Mouse (Mus musculus) forebrain, postnatal 0 days (tissue): Measurements from ENCODE around the gene Cbfb. TPM values are rescaled to one million over a fixed set of nuclear protein-coding genes. Genes with fewer than 3 reads are reported as not detected.

Source experiments
- ATAC-seq: fragments of 200-750 bp; cut with Nextera tagmentation; 2 replicates; pipeline ENCODE4 v1.8.0; 2017; ENCODE audit warnings: mild to moderate bottlenecking, moderate library complexity
- DNase-seq: peaks from one replicate; pipeline ENCODE4 v3.0.0-alpha.2; 2015
- H3K27ac ChIP-seq: fragments of 300-500 bp; sonication (generic); 2 replicates; pipeline ENCODE4 v1.5.1; 2014; ENCODE audit warnings: low read depth, mild to moderate bottlenecking, antibody characterized with exemption, low read length, moderate library complexity, mixed read lengths
- H3K27me3 ChIP-seq: fragments of 300-500 bp; sonication (generic); 2 replicates; pipeline ENCODE4 v1.6.1; 2014; ENCODE audit warnings: mild to moderate bottlenecking, low read length, mixed read lengths; ENCODE audit not compliant: insufficient read depth
- H3K36me3 ChIP-seq: fragments of 300-500 bp; sonication (generic); 2 replicates; pipeline ENCODE4 v1.6.1; 2014; ENCODE audit warnings: mild to moderate bottlenecking, moderate library complexity; ENCODE audit not compliant: insufficient read depth
- H3K4me1 ChIP-seq: fragments of 300-500 bp; sonication (generic); 2 replicates; pipeline ENCODE4 v1.6.1; 2014; ENCODE audit warnings: antibody characterized with exemption; ENCODE audit not compliant: insufficient read depth
- H3K4me2 ChIP-seq: fragments of 300-500 bp; sonication (generic); 2 replicates; pipeline ENCODE4 v1.6.1; 2014; ENCODE audit warnings: low read depth, mild to moderate bottlenecking, moderate library complexity
- H3K4me3 ChIP-seq: fragments of 300-500 bp; sonication (generic); 2 replicates; pipeline ENCODE4 v1.5.1; 2014; ENCODE audit warnings: low read depth, low read length, mixed read lengths
- H3K9ac ChIP-seq: fragments of 300-500 bp; sonication (generic); 2 replicates; pipeline ENCODE4 v1.6.1; 2014; ENCODE audit warnings: mild to moderate bottlenecking
- H3K9me3 ChIP-seq: fragments of 300-500 bp; sonication (generic); 2 replicates; pipeline ENCODE4 v1.6.1; 2016; ENCODE audit warnings: low read length
- CTCF ChIP-seq: sonication (generic); IDR thresholded peaks from 2 replicates; pipeline ENCODE4 v1.5.1; 2016; ENCODE audit warnings: antibody characterized with exemption, control low read depth, low read depth
- WGBS: fragments of 180-500 bp; shearing (Covaris S2); extraction: QIAGEN DNeasy Blood & Tissue Kit; methylation state at CpG from one replicate; pipeline ENCODE4 v1.1.7; 2014; 5-methylcytosine and 5-hydroxymethylcytosine counted together
- polyA plus RNA-seq: library from polyadenylated mRNA; unstranded; fragments of >200 nt; fragmentation: Nextera tagmentation; extraction: Ambion mirVana; gene quantifications from 2 replicates; pipeline ENCODE4 v1.2.1, GENCODE M21; 2015
- total RNA-seq: library from RNA; depleted of rRNA; stranded (reverse); fragments of >200 nt; gene quantifications from 2 replicates; pipeline ENCODE4 v1.2.3, GENCODE M21; 2014

The Cbfb gene
- total and polyA plus RNA-seq, 2 experiments from 2014 or later: 29.9 to 65.6 TPM

DNA sequence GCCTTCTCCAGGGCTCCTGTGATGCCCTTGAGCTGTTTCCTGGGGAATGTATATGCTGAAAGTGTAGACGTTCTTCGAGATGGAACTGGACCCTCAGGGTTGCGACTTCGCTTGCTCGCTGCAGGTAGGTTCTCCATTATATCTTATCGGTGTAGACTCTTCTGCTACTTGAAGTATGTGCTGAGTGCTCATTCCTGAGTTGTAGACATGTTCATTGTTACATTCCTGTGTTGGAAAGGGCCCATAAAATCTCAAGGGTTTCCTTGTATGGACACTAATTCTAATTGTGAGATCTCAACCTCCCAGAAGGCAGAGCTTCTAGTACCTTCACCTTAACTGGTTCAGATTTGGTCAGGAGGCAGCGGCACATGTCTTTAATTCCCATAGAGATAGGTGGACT is 70.5 kb downstream of the Cbfb start:
- no peak overlapping the region for H3K9ac ChIP-seq
- no peak overlapping the region for H3K27ac ChIP-seq
- peaks cover 35% of the 10 kb centered on the region for H3K36me3 ChIP-seq
- ATAC-seq: no peak
- no peak overlapping the region for H3K4me2 ChIP-seq
- WGBS: 98% methylated on average over 7 of the region's 7 CpGs
- H3K4me3 ChIP-seq: no peak overlapping the region
- no peaks in the 10 kb centered on the region for H3K27me3 ChIP-seq
- no peaks in the 10 kb centered on the region for H3K4me1 ChIP-seq
- no peaks in the 10 kb centered on the region for H3K9me3 ChIP-seq
- TF ChIP-seq CTCF: no peak
- DNase-seq: no peak

DNA sequence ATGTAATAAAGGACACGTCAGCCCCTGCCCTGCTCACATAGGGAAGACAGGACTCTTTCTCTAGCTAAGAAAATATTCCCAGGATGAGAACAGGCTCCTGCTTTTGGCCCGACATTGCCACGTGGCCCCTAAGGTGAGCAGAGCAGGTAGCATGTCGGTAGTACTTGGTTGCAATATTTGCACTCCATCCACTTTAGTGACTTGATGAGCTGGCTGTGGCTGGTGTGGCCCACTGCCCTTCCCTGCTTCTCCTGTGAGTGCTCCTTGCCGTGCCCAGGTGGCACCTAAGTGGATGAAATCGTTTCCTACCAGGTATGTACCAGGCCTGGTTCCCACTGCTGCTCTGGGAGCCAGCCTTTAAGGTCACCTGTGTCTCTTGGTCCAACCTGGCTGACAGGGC is 81.5 kb downstream of the Cbfb start:
- Histone ChIP-seq H3K36me3 (peaks cover 59% of the 10 kb centered on the region), H3K27ac (no peak overlapping the region), H3K27me3 (no peaks in the 10 kb centered on the region; the same call in 1 of the 2 replicates), H3K9ac (no peak overlapping the region), H3K4me2 (no peak overlapping the region), H3K9me3 (no peaks in the 10 kb centered on the region), H3K4me1 (peaks cover 4% of the 10 kb centered on the region), H3K4me3 (no peak overlapping the region)
- TF ChIP-seq CTCF: no peak
- ATAC-seq (no peak), DNase-seq (no peak)
- WGBS: 95% methylated on average over 6 of the region's 6 CpGs

DNA sequence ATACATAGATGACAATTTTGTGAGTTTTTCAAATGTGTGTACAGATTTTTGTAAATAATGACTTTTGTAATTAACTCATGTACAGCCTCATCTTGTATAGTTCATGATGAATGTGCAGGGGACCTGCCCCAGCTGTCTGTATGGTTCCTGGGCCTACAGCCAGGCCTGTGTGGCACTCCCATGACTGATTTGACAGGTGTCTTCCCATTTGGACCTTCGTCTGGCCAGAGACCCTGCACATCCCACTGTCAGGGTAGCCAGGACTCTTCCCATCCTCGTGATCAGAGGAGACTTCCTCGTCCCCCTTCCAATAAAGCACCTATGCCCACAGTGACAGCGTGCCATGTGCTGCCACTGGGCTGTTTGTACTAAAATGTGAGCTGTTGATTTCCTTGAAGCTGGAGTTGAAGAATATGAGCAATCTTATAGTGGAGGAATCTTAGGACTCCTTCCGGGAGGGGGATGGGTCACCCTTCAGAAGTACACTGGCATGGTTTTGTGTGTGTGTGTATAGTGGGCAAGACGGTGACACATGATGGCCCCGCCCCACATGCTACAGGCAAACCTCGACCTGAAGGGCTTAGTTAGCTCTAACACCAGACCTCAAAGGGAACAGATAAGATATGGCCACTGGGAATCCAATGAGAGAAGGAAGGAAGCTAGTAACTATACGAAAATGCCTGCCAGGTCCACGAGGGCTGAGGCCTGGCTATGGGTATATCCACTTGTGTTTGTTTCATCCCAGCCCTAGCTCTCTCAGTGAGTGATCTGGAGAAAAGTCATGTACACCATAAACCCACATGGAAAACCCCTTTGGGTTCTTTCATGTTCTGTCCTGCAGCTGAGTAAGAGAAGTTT is 82.4 kb downstream of the Cbfb start:
- Histone ChIP-seq H3K4me2 (no peak overlapping the region), H3K36me3 (peaks cover 52% of the 10 kb centered on the region), H3K27me3 (peaks cover 7% of the 10 kb centered on the region), H3K27ac (no peak overlapping the region), H3K9me3 (no peaks in the 10 kb centered on the region), H3K4me1 (peaks cover 4% of the 10 kb centered on the region), H3K4me3 (no peak overlapping the region), H3K9ac (no peak overlapping the region)
- TF ChIP-seq CTCF: no peak
- no peak for DNase-seq
- WGBS: 91% methylated on average over 10 of the region's 10 CpGs
- no peak for ATAC-seq

DNA sequence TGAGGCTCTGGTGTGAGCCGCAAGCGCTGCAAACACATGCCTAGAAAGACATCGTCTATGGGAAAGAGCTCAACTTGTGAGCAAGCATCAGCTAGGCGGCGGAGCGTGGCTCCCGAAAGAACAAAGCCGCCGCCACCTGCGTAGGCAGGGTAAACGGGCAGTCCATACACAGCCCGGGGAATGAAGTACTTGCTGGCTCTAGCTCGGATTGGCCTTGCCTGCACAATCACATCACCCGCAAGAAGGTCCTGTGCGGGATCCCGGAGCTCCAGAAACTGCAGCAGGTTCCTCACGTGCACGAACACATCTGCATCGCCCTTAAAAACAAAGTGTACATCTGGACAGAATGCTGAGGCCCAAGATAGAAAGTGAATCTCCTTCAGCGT is 83.3 kb downstream of the Cbfb start:
- Histone ChIP-seq H3K9ac (no peak overlapping the region; the same call in 1 of the 2 replicates), H3K27me3 (peaks cover 15% of the 10 kb centered on the region), H3K4me1 (peaks cover 4% of the 10 kb centered on the region), H3K4me3 (peak overlapping the region; percentile 56), H3K4me2 (peak overlapping the region; percentile 92), H3K9me3 (no peaks in the 10 kb centered on the region), H3K36me3 (peaks cover 44% of the 10 kb centered on the region), H3K27ac (no peak overlapping the region)
- DNase-seq (peak; percentile 46), ATAC-seq (peak; percentile 28; the same call in 1 of the 2 replicates)
- WGBS: 30% methylated on average over 20 of the region's 20 CpGs
- no peak for TF ChIP-seq CTCF

DNA sequence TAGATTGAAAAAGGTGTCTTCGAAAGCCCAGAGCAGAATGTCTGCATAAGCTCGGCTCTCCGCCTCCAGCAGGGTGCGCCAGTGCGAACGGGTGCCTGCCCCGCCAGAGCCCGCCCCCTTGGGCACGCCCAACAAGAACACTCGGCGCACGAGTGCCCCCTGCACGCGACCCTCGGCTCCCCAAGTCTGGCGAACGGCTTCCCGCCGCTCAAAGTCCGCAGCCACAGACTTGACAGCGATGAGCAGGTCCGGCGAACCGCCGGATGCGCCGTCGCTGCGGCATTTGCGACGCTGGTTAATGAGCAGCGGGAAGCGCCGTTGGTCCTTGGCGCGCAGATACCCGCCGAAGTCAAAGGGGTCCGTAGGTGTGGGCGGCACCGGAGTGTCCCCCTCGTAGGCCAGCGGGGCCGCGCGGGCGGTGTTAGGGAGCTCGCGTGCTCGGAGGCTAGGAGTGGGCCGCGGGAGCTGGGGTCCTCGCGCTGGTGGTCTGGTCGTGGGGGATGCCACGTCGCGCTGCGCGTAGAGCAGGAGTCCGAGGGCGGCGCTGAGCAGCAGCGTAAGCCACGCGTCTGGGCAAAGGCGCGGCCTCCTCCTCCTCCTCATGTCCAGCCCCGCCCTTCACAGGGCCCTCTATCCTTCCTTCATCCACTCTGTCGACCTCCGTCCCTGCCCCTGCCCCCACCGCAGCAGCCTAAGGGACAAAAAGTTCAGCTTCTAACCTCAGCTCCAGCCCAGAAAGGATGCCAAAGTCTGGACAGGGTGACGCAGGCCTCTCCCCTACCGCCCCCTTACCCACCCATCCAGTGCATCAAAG is 83.9 kb downstream of the Cbfb start:
- peaks cover 4% of the 10 kb centered on the region for H3K4me1 ChIP-seq
- peak overlapping the region; percentile 92 for H3K4me2 ChIP-seq
- H3K27me3 ChIP-seq: peaks cover 21% of the 10 kb centered on the region
- peak overlapping the region; percentile 73 for H3K9ac ChIP-seq
- peaks cover 38% of the 10 kb centered on the region for H3K36me3 ChIP-seq
- H3K4me3 ChIP-seq: peak overlapping the region; percentile 56
- H3K9me3 ChIP-seq: no peaks in the 10 kb centered on the region
- DNase-seq (peak; percentile 92), ATAC-seq (peak; percentile 92)
- peak; percentile 93 for TF ChIP-seq CTCF
- H3K27ac ChIP-seq: no peak overlapping the region
- 1% methylated on average over 74 of the region's 74 CpGs for WGBS

DNA sequence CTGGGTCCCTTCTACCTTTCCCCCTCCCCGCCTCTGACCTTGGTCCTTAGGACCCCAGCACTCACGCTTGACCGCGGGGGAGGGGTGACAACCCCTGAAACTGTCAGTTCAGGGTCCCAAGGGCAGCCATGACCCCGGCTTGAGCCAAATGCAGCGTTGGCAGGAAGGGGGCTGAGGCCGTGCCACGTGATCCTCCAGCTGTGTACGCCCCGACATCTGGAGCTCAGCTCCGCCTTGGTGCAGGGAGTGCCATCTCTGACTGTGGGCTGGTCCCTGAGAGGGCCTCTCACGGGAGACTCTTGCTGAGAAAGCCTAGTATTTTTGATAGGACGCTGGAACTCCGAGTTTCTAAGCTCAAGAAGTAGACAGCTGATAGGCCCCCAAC is 84.5 kb downstream of the Cbfb start, which contains the start of gene B3gnt9:
Gene B3gnt9, minus strand, starts transcription at position 188 of the 385 bp plus-strand sequence.
- WGBS: 4% methylated on average over 14 of the region's 14 CpGs
- Histone ChIP-seq H3K4me1 (peaks cover 4% of the 10 kb centered on the region), H3K4me2 (peak within 1 kb of the TSS; percentile 92), H3K36me3 (peaks cover 32% of the 10 kb centered on the region), H3K9ac (peak within 1 kb of the TSS; percentile 73), H3K9me3 (no peaks in the 10 kb centered on the region), H3K4me3 (peak within 1 kb of the TSS; percentile 56), H3K27ac (no peak within 1 kb of the TSS), H3K27me3 (peaks cover 27% of the 10 kb centered on the region)
- DNase-seq (no peak), ATAC-seq (0 out of 2 replicates have a peak, but pooled peaks have one; percentile 17)
- no peak for TF ChIP-seq CTCF
